Comparison of ENCODE assay signal across 8 mouse cellular contexts in the genomic region with DNA sequence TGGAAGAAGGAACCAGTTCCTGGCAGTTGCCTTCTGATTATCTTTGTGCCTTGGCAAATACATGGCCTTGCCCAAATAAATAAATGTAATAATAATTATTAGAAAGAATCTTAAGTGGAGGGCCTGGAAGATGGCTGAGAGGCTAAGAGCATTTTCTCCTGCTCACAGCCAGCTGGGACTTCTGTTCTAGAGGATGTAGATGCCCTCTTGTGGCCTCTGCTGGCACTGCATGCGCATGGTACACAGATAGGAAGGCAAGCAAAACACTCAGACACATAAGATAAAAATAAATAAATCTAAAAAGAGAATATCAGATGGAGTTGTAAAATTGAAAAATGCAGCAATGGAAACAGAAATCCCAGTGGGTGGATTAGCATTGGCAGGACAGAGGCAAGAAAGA. TPM values are rescaled to one million over a fixed set of nuclear protein-coding genes. Genes with fewer than 3 reads are reported as not detected.
DNase-seq lines count a peak whose midpoint lies in the region; ATAC-seq lines count a peak whose summit lies in the region.

No protein-coding gene starts in this region.

- WGBS in kidney, embryonic 14.5 days: 3% methylated on average over 1 of the region's 1 CpGs
- 3% methylated on average over 1 of the region's 1 CpGs for WGBS in limb, embryonic 10.5 days
- WGBS in stomach, embryonic 14.5 days: 8% methylated on average over 1 of the region's 1 CpGs

- no peaks in the 10 kb centered on the region for H3K4me1 ChIP-seq in kidney, embryonic 14.5 days (ENCODE audit: control insufficient read depth, insufficient read depth, low read length)
- H3K4me1 ChIP-seq in limb, embryonic 10.5 days: no peaks in the 10 kb centered on the region
- no peaks in the 10 kb centered on the region for H3K4me1 ChIP-seq in stomach, embryonic 14.5 days (ENCODE audit: control insufficient read depth, insufficient read depth, low read length)

- peaks cover 4% of the 10 kb centered on the region; the same call in 1 of the 2 replicates for H3K36me3 ChIP-seq in kidney, embryonic 14.5 days (ENCODE audit: control insufficient read depth, insufficient read depth, low read length)
- H3K36me3 ChIP-seq in limb, embryonic 10.5 days: no peaks in the 10 kb centered on the region
- H3K36me3 ChIP-seq in stomach, embryonic 14.5 days (ENCODE audit: control insufficient read depth, insufficient read depth, low read length): no peaks in the 10 kb centered on the region

- H3K9ac ChIP-seq in kidney, embryonic 14.5 days (ENCODE audit: low read depth, low read length): no peak overlapping the region
- H3K9ac ChIP-seq in stomach, embryonic 14.5 days (replicated peaks; ENCODE audit: low read depth, low read length): no peak overlapping the region

- H3K4me3 ChIP-seq in kidney, embryonic 14.5 days (ENCODE audit: low read length): no peak overlapping the region
- no peak overlapping the region for H3K4me3 ChIP-seq in limb, embryonic 10.5 days
- H3K4me3 ChIP-seq in stomach, embryonic 14.5 days (ENCODE audit: low read depth, low read length): no peak overlapping the region

- no peak overlapping the region for H3K27ac ChIP-seq in kidney, embryonic 14.5 days (ENCODE audit: low read depth, low read length)
- no peak overlapping the region for H3K27ac ChIP-seq in limb, embryonic 10.5 days
- no peak overlapping the region for H3K27ac ChIP-seq in stomach, embryonic 14.5 days (ENCODE audit: low read length)

- H3K27me3 ChIP-seq in kidney, embryonic 14.5 days (ENCODE audit: control insufficient read depth, insufficient read depth, low read length): no peaks in the 10 kb centered on the region
- H3K27me3 ChIP-seq in limb, embryonic 10.5 days (ENCODE audit: low read depth, poor library complexity, severe bottlenecking): no peaks in the 10 kb centered on the region
- H3K27me3 ChIP-seq in stomach, embryonic 14.5 days (ENCODE audit: control insufficient read depth, insufficient read depth, low read length): no peaks in the 10 kb centered on the region

- no peak; the same call in 1 of the 2 replicates for ATAC-seq in kidney, embryonic 14.5 days (ENCODE audit: low FRiP score, low TSS enrichment)
- peak; percentile 70 for ATAC-seq in inflammation-experienced regulatory T-cells, adult 6 months
- 0 out of 2 replicates have a peak, but pooled peaks have one; percentile 56 for ATAC-seq in stomach, embryonic 14.5 days (ENCODE audit: insufficient number of reproducible peaks, insufficient read depth, low FRiP score, low read depth)

- H3K4me2 ChIP-seq in kidney, embryonic 14.5 days (replicated peaks; ENCODE audit: low read depth, low read length): no peak overlapping the region
- H3K4me2 ChIP-seq in stomach, embryonic 14.5 days (replicated peaks; ENCODE audit: low read depth, low read length): no peak overlapping the region

- DNase-seq in kidney, adult 11 months: peak; percentile 79
- peak; percentile 91 for DNase-seq in cerebellum, adult 9-10 months
- peak; percentile 83 to 89 for DNase-seq in frontal cortex, postnatal 10 days (ENCODE audit: low spot score in 2 of 2)
- DNase-seq in limb, embryonic 10.5 days (ENCODE audit: low spot score): peak; percentile 85
- peak; percentile 84 for DNase-seq in neural tube, embryonic 10.5 days (ENCODE audit: extremely low spot score, low spot score)

- H3K9me3 ChIP-seq in kidney, embryonic 14.5 days (ENCODE audit: control insufficient read depth, low read length): no peaks in the 10 kb centered on the region
- H3K9me3 ChIP-seq in limb, embryonic 10.5 days (replicated peaks): no peaks in the 10 kb centered on the region
- no peaks in the 10 kb centered on the region for H3K9me3 ChIP-seq in stomach, embryonic 14.5 days (ENCODE audit: control insufficient read depth, low read depth, low read length)

RNA-seq across cellular contexts. Expression of a gene that starts 44.3 kb away (rescaled TPM):
- 8.2 and 11.6 TPM in 2 replicates for polyA plus RNA-seq in kidney, embryonic 14.5 days (2014; fragmentation: Nextera tagmentation; extraction: Ambion mirVana)
- 1 to 10 TPM; 5.1 to 7.9 (median 7.2) TPM for polyA plus RNA-seq in inflammation-experienced regulatory T-cells, adult 6 months (2017; shearing (Covaris generic))
- polyA plus RNA-seq in limb, embryonic 10.5 days (2016; fragmentation: Nextera tagmentation; extraction: Ambion mirVana): 5.7 and 6.9 TPM in 2 replicates
- 9.9 and 13.0 TPM in 2 replicates for polyA plus RNA-seq in stomach, embryonic 14.5 days (2014; fragmentation: Nextera tagmentation; extraction: Ambion mirVana)

RNA-seq across cellular contexts. Expression of a gene that starts 44.3 kb away (rescaled TPM):
- polyA plus RNA-seq in kidney, embryonic 14.5 days (2014; fragmentation: Nextera tagmentation; extraction: Ambion mirVana): 20.6 and 35.0 TPM in 2 replicates
- polyA plus RNA-seq in inflammation-experienced regulatory T-cells, adult 6 months (2017; shearing (Covaris generic)): 10 to 100 TPM; 10.6 to 21.0 (median 15.2) TPM
- 16.2 and 20.5 TPM in 2 replicates for polyA plus RNA-seq in limb, embryonic 10.5 days (2016; fragmentation: Nextera tagmentation; extraction: Ambion mirVana)
- polyA plus RNA-seq in stomach, embryonic 14.5 days (2014; fragmentation: Nextera tagmentation; extraction: Ambion mirVana): 40.8 and 42.6 TPM in 2 replicates
